Mouse (Mus musculus) mature B cell (primary cell): Measurements from ENCODE around the gene Fgfbp3.

Source experiments
- in situ Hi-C: fragments of 300-500 bp; cut with MboI; formaldehyde crosslinking; loops from 2 replicates; pipeline ENCODE4 v1.14.3; 2019

Gene Fgfbp3

GRCm38 (mm10) chr19:36910424-36911045, 8.9 kb downstream of the Fgfbp3 start:
- in situ Hi-C loops = no loop called here

GRCm38 (mm10) chr19:36909676-36910292, 9.6 kb downstream of the Fgfbp3 start:
- in situ Hi-C loops = no loop called here

GRCm38 (mm10) chr19:36909150-36909549, 10.3 kb downstream of the Fgfbp3 start:
- in situ Hi-C loops = no loop called here

GRCm38 (mm10) chr19:36904211-36905007, 15.0 kb downstream of the Fgfbp3 start:
- in situ Hi-C loops = no loop called here

GRCm38 (mm10) chr19:36903377-36903776, 16.0 kb downstream of the Fgfbp3 start:
- in situ Hi-C loops = no loop called here

GRCm38 (mm10) chr19:36897778-36898177, 21.6 kb downstream of the Fgfbp3 start:
- in situ Hi-C loops = no loop called here

GRCm38 (mm10) chr19:36896791-36897569, 22.4 kb downstream of the Fgfbp3 start:
- in situ Hi-C loops = no loop called here

- in situ Hi-C loops = no loop called here
Observed at GRCm38 (mm10) chr19:36891746-36892145, 27.7 kb downstream of the Fgfbp3 start.

GRCm38 (mm10) chr19:36887706-36888105, 31.7 kb downstream of the Fgfbp3 start:
- in situ Hi-C loops = no loop called here

- in situ Hi-C loops = no loop called here
Observed at GRCm38 (mm10) chr19:36886316-36886715, 33.1 kb downstream of the Fgfbp3 start.

GRCm38 (mm10) chr19:36883119-36883518, 36.3 kb downstream of the Fgfbp3 start:
- in situ Hi-C loops = no loop called here

- in situ Hi-C loops = no loop called here
Observed at GRCm38 (mm10) chr19:36878743-36879495, 40.5 kb downstream of the Fgfbp3 start.

- in situ Hi-C loops = no loop called here
Observed at GRCm38 (mm10) chr19:36877329-36877728, 42.1 kb downstream of the Fgfbp3 start.

GRCm38 (mm10) chr19:36874651-36875050, 44.8 kb downstream of the Fgfbp3 start:
- in situ Hi-C loops = loop anchor here (25.0 kb wide), 1 partner anchor 113 kb away; no protein-coding TSS in a partner anchor

GRCm38 (mm10) chr19:36868675-36869074, 50.7 kb downstream of the Fgfbp3 start:
- in situ Hi-C loops = loop anchor here (25.0 kb wide), 1 partner anchor 119 kb away; no protein-coding TSS in a partner anchor
